Mouse (Mus musculus): ENCODE data around the gene Camta2.

DNA sequence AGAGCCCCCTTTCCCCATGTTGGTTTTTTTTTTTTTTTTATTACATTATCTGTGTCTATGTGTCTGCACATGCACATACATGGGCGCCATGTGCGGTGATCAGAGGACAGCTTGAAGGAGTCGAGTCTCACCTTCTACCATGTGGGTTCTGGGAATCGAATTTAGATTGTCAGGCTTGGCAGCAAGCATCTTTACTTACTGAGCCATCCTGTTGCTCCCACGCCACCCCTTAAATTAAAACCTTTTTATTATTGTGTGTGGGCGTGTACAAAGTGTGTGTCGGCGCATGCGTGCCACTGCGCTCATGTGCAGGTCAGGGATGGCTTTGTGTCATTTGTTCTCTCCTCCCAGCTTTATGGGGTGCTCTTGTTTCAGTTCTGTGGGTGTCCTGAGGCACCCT is 23.1 kb upstream of the Camta2 start:
- no peak for TF ChIP-seq GABPA (IDR thresholded peaks at IDR 0.05; ENCODE audit: insufficient replicate concordance, low read depth, low read length)
- TF ChIP-seq POLR2A (IDR thresholded peaks at IDR 0.05; ENCODE audit: low read depth, low read length), result no peak
- TF ChIP-seq MAX (IDR thresholded peaks at IDR 0.05; ENCODE audit: low read length), result no peak
- TF ChIP-seq CTCF (conservative IDR thresholded peaks at IDR 0.05 in 1 of 2, IDR thresholded peaks at IDR 0.05 in 1 of 2; ENCODE audit: low read depth in 2 of 2, low read length in 2 of 2), result no peak
- TF ChIP-seq POLR2AphosphoS2 (IDR thresholded peaks at IDR 0.05; ENCODE audit: low read depth, low read length), result no peak
- TF ChIP-seq TBP (conservative IDR thresholded peaks at IDR 0.05; ENCODE audit: low read depth, low read length), result no peak
- no peak for TF ChIP-seq EP300 (IDR thresholded peaks at IDR 0.05; ENCODE audit: low read length)
- TF ChIP-seq MAZ (IDR thresholded peaks at IDR 0.05; ENCODE audit: low read depth, low read length), result no peak
- TF ChIP-seq ZC3H11A (IDR thresholded peaks at IDR 0.05; ENCODE audit: low read depth, low read length), result no peak
- TF ChIP-seq ZMIZ1 (IDR thresholded peaks at IDR 0.05; ENCODE audit: low read depth, low read length), result no peak
- TF ChIP-seq UBTF (IDR thresholded peaks at IDR 0.05; ENCODE audit: low read depth, low read length), result no peak
- TF ChIP-seq BHLHE40 (IDR thresholded peaks at IDR 0.05; ENCODE audit: low read depth, low read length), result no peak
- TF ChIP-seq MAFK (IDR thresholded peaks at IDR 0.05; ENCODE audit: insufficient replicate concordance, low read length), result no peak
- no peak for TF ChIP-seq JUN (IDR thresholded peaks at IDR 0.05; ENCODE audit: insufficient read depth, low read depth, low read length)

Measured in CH12.LX (cell line).